In the genomic region with DNA sequence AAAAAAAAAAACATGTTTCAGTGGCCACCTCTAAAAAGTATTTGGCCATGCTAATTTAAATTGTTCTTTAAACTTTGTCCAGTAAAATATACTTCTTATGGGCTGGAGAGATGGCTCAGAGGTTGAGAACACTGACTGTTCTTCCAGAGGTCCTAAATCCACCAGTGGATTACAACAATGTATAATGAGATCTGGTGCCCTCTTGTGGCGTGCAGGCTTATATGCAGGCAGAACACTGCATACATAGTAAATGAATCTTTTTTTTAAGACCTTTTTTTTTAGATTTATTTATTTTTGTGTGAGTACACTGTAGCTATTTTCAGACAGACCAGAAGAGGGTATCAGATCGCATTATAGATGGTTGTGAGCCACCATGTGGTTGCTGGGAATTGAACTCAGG, we compare ENCODE assay signal across 7 mouse cellular contexts. TPM values are rescaled to one million over a fixed set of nuclear protein-coding genes. Genes with fewer than 3 reads are reported as not detected.
DNase-seq lines count a peak whose midpoint lies in the region; ATAC-seq and TF ChIP-seq lines count a peak whose summit lies in the region.

No protein-coding gene starts in this region.

- peak; percentile 60 for TF ChIP-seq CTCF in liver, embryonic 14.5 days (IDR thresholded peaks at IDR 0.05; ENCODE audit: low read depth)

- H3K27me3 ChIP-seq in kidney, embryonic 14.5 days (ENCODE audit: control insufficient read depth, insufficient read depth, low read length): no peaks in the 10 kb centered on the region
- H3K27me3 ChIP-seq in liver, embryonic 14.5 days (ENCODE audit: control insufficient read depth, insufficient read depth, low read length): no peaks in the 10 kb centered on the region

- whole genome bisulfite sequencing in kidney, embryonic 14.5 days: 63% methylated on average over 2 of the region's 2 CpGs
- 31% methylated on average over 2 of the region's 2 CpGs for WGBS in liver, embryonic 14.5 days (ENCODE audit: insufficient replicate concordance)

- no peak overlapping the region for H3K4me2 ChIP-seq in kidney, embryonic 14.5 days (replicated peaks; ENCODE audit: low read depth, low read length)
- H3K4me2 ChIP-seq in liver, embryonic 14.5 days (ENCODE audit: low read depth): no peak overlapping the region

- H3K36me3 ChIP-seq in kidney, embryonic 14.5 days (ENCODE audit: control insufficient read depth, insufficient read depth, low read length): peaks cover 7% of the 10 kb centered on the region; the same call in 1 of the 2 replicates
- no peaks in the 10 kb centered on the region for H3K36me3 ChIP-seq in liver, embryonic 14.5 days (replicated peaks; ENCODE audit: control insufficient read depth, insufficient read depth, low read depth)

- no peak overlapping the region for H3K9ac ChIP-seq in kidney, embryonic 14.5 days (ENCODE audit: low read depth, low read length)
- H3K9ac ChIP-seq in liver, embryonic 14.5 days (replicated peaks): no peak overlapping the region

- no peak for TF ChIP-seq EP300 in liver, embryonic 14.5 days (IDR thresholded peaks at IDR 0.05; ENCODE audit: low read depth)

- H3K4me3 ChIP-seq in kidney, embryonic 14.5 days (ENCODE audit: low read length): no peak overlapping the region
- no peak overlapping the region for H3K4me3 ChIP-seq in liver, embryonic 14.5 days (ENCODE audit: insufficient read depth in 1 of 2, low read depth in 2 of 2, low read length in 2 of 2)

- no peak for ATAC-seq in kidney, embryonic 14.5 days (ENCODE audit: low FRiP score, low TSS enrichment)
- ATAC-seq in liver, embryonic 14.5 days (ENCODE audit: insufficient read depth): no peak

- DNase-seq in kidney, adult 9 months: peak; percentile 25
- DNase-seq in CD4-positive, CD25-positive, alpha-beta regulatory T cell, adult 2 months (ENCODE audit: low read depth, low spot score): peak; percentile 61
- DNase-seq in MN1 (ENCODE audit: low spot score): peak; percentile 24
- no peak for DNase-seq in liver, embryonic 14.5 days (ENCODE audit: low read depth in 3 of 3, low spot score in 3 of 3)
- DNase-seq in frontal cortex, postnatal 10 days (ENCODE audit: low spot score in 2 of 2): no peak
- DNase-seq in cerebellum, adult 8-10 months: no peak

- no peaks in the 10 kb centered on the region for H3K9me3 ChIP-seq in kidney, embryonic 14.5 days (ENCODE audit: control insufficient read depth, low read length)
- no peaks in the 10 kb centered on the region for H3K9me3 ChIP-seq in liver, embryonic 14.5 days (ENCODE audit: control insufficient read depth, low read length)

- no peaks in the 10 kb centered on the region for H3K4me1 ChIP-seq in kidney, embryonic 14.5 days (ENCODE audit: control insufficient read depth, insufficient read depth, low read length)
- H3K4me1 ChIP-seq in liver, embryonic 14.5 days (replicated peaks; ENCODE audit: control insufficient read depth in 2 of 2, insufficient read depth in 2 of 2, low read length in 1 of 2): no peaks in the 10 kb centered on the region

- no peak overlapping the region for H3K27ac ChIP-seq in kidney, embryonic 14.5 days (ENCODE audit: low read depth, low read length)
- H3K27ac ChIP-seq in liver, embryonic 14.5 days: no peak overlapping the region

RNA-seq across cellular contexts. Expression of a gene that starts 37.6 kb away (rescaled TPM):
- polyA plus RNA-seq in kidney, embryonic 14.5 days (2014; fragmentation: Nextera tagmentation; extraction: Ambion mirVana): 43.1 and 60.8 TPM in 2 replicates
- 3.5 and 4.7 TPM in 2 replicates for polyA plus RNA-seq in liver, embryonic 14.5 days (2012; rRNA removed)
- 9.3 and 9.7 TPM in 2 replicates for polyA plus RNA-seq in liver, embryonic 14.5 days (2014; fragmentation: Nextera tagmentation; extraction: Ambion mirVana)

RNA-seq across cellular contexts. Expression of a gene that starts 38.2 kb away (rescaled TPM):
- 156 and 173 TPM in 2 replicates for polyA plus RNA-seq in kidney, embryonic 14.5 days (2014; fragmentation: Nextera tagmentation; extraction: Ambion mirVana)
- polyA plus RNA-seq in liver, embryonic 14.5 days (2012; rRNA removed): 38.7 and 68.1 TPM in 2 replicates
- polyA plus RNA-seq in liver, embryonic 14.5 days (2014; fragmentation: Nextera tagmentation; extraction: Ambion mirVana): 220 and 227 TPM in 2 replicates

Comparison
In these comparisons a context has a peak if more than half of its experiments do, and no peak if none do; other contexts are left out.
1. DNase-seq: peak in kidney, adult 9 months (single experiment), CD4-positive, CD25-positive, alpha-beta regulatory T cell, adult 2 months (single experiment) and MN1 (single experiment); none in liver, embryonic 14.5 days (0 of 3), frontal cortex, postnatal 10 days (0 of 2) and cerebellum, adult 8-10 months (single experiment).